27 mouse cellular contexts compared by ENCODE assay signal in the genomic region with DNA sequence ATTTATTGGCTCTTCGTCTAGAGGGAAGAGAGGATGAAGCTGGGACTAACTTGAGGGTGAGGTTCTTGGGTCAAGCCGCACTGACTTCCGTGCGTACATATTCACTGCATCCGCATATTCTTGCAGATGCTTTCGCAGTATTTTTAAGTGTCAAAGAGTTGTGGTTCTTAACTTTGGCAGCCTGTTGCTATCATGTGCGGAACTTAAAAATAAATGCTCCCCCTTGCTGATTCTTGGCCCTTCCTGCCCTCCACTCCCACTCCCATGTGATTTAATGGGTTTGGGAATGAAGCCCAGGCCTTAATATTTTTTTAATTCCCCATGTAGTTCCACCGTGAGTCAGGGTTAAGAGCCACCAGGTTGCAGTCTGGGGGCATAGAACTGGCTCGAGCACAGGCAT. TPM values are rescaled to one million over a fixed set of nuclear protein-coding genes. Genes with fewer than 3 reads are reported as not detected.
DNase-seq lines count a peak whose midpoint lies in the region; ATAC-seq and TF ChIP-seq lines count a peak whose summit lies in the region.
"Had no signal": no experiment of that assay in that cellular context is flagged by ENCODE, and none has a peak within 500 bp of the region (broad histone marks: within the 10 kb centered on the region; RNA-seq: fewer than 3 reads in every experiment).

No protein-coding gene starts in this region.

- no peak for TF ChIP-seq POLR2A in lung, adult 2 months (IDR thresholded peaks at IDR 0.05; ENCODE audit: borderline replicate concordance, extremely low read depth, low read depth, low read length)
- TF ChIP-seq POLR2A in embryonic fibroblast, embryonic 13.5 days (IDR thresholded peaks at IDR 0.05; ENCODE audit: low read depth, low read length): no peak

- no peak overlapping the region for H3K4me3 ChIP-seq in lung, embryonic 14.5 days (ENCODE audit: low read depth, low read length)
- H3K4me3 ChIP-seq in lung, adult 2 months (replicated peaks; ENCODE audit: extremely low read depth, low read depth, low read length): no peak overlapping the region
- no peak overlapping the region for H3K4me3 ChIP-seq in embryonic fibroblast, embryonic 13.5 days (ENCODE audit: insufficient read depth, low read length)
- no peak overlapping the region for H3K4me3 ChIP-seq in intestine, embryonic 16.5 days (ENCODE audit: low read length)
- H3K4me3 ChIP-seq: embryonic facial prominence, embryonic 13.5 days; forebrain, embryonic 10.5 days; heart, adult 2 months; limb, embryonic 15.5 days; midbrain, embryonic 10.5 days had no signal

- H3K4me1 ChIP-seq in lung, embryonic 14.5 days (ENCODE audit: insufficient read depth): no peaks in the 10 kb centered on the region
- H3K4me1 ChIP-seq in lung, adult 2 months (ENCODE audit: control insufficient read depth, insufficient read depth, low read length): peaks cover 4% of the 10 kb centered on the region; the same call in 1 of the 2 replicates
- H3K4me1 ChIP-seq in embryonic fibroblast, embryonic 13.5 days (ENCODE audit: control insufficient read depth, insufficient read depth, low read length): peaks cover 6% of the 10 kb centered on the region
- peaks cover 11% of the 10 kb centered on the region for H3K4me1 ChIP-seq in intestine, embryonic 16.5 days (ENCODE audit: control insufficient read depth, insufficient read depth, low read length)

- H3K36me3 ChIP-seq in lung, embryonic 14.5 days (ENCODE audit: insufficient read depth): no peaks in the 10 kb centered on the region; the same call in 1 of the 2 replicates
- peaks cover 3% of the 10 kb centered on the region; the same call in 1 of the 2 replicates for H3K36me3 ChIP-seq in intestine, embryonic 16.5 days (ENCODE audit: control insufficient read depth, insufficient read depth, low read length)
- H3K36me3 ChIP-seq: embryonic facial prominence, embryonic 13.5 days; limb, embryonic 15.5 days had no signal

- no peak for TF ChIP-seq CTCF in lung, embryonic 14.5 days (IDR thresholded peaks at IDR 0.05; ENCODE audit: low read depth)
- no peak for TF ChIP-seq CTCF in lung, adult 2 months (IDR thresholded peaks at IDR 0.05; ENCODE audit: insufficient read depth, low read length)
- TF ChIP-seq CTCF in embryonic fibroblast, embryonic 13.5 days (IDR thresholded peaks at IDR 0.05; ENCODE audit: borderline replicate concordance, insufficient read depth, low read length): no peak

- no peaks in the 10 kb centered on the region for H3K27me3 ChIP-seq in lung, embryonic 14.5 days (ENCODE audit: insufficient read depth, low read length)
- H3K27me3 ChIP-seq in intestine, embryonic 16.5 days (replicated peaks; ENCODE audit: control insufficient read depth, insufficient read depth, low read length): no peaks in the 10 kb centered on the region

- H3K9ac ChIP-seq in lung, embryonic 14.5 days: no peak overlapping the region
- H3K9ac ChIP-seq in intestine, embryonic 16.5 days (ENCODE audit: low read depth, low read length): no peak overlapping the region
- H3K9ac ChIP-seq: embryonic facial prominence, embryonic 13.5 days; hindbrain, embryonic 14.5 days; limb, embryonic 15.5 days; liver, embryonic 14.5 days had no signal

- DNase-seq in lung, embryonic 14.5 days: peak; percentile 21
- no peak for DNase-seq in lung, adult 2 months
- DNase-seq in kidney, adult 9 months: peak; percentile 55
- peak; percentile 58 for DNase-seq in kidney, postnatal 14 days
- DNase-seq in gastrocnemius, postnatal 4 days (ENCODE audit: low spot score in 2 of 2): no peak
- DNase-seq: adrenal gland, postnatal 25 days; cerebellum, adult 8-10 months; cerebellum, postnatal 36 days; embryo, embryonic 11 days; gastrocnemius, postnatal 14 days; heart, adult 2 months; heart, postnatal 4 days; left cerebral cortex, postnatal 4 days; right cerebral cortex, postnatal 25 days; thymus, postnatal 14 days had no signal

- H3K9me3 ChIP-seq in lung, embryonic 14.5 days (ENCODE audit: low read depth, low read length): no peaks in the 10 kb centered on the region
- no peaks in the 10 kb centered on the region for H3K9me3 ChIP-seq in intestine, embryonic 16.5 days (ENCODE audit: control insufficient read depth, low read length)
- H3K9me3 ChIP-seq: embryonic facial prominence, embryonic 13.5 days; forebrain, embryonic 10.5 days; limb, embryonic 15.5 days; midbrain, embryonic 10.5 days had no signal

- no peak for ATAC-seq in lung, embryonic 14.5 days (ENCODE audit: insufficient read depth)
- no peak for ATAC-seq in erythroblast, adult 5-6 weeks (replicated peaks; ENCODE audit: low FRiP score, poor library complexity, severe bottlenecking)
- no peak for ATAC-seq in intestine, embryonic 16.5 days
- ATAC-seq: forebrain, embryonic 16.5 days; lung, postnatal 0 days had no signal

- no peak overlapping the region for H3K4me2 ChIP-seq in lung, embryonic 14.5 days
- H3K4me2 ChIP-seq in intestine, embryonic 16.5 days (ENCODE audit: low read depth, low read length): no peak overlapping the region
- H3K4me2 ChIP-seq: embryonic facial prominence, embryonic 13.5 days; hindbrain, embryonic 14.5 days; limb, embryonic 15.5 days had no signal

- H3K27ac ChIP-seq in lung, embryonic 14.5 days (ENCODE audit: low read depth): no peak overlapping the region
- H3K27ac ChIP-seq in embryonic fibroblast, embryonic 13.5 days (ENCODE audit: insufficient read depth, low read length): peak overlapping the region; percentile 80
- H3K27ac ChIP-seq in intestine, embryonic 16.5 days (ENCODE audit: low read length): no peak overlapping the region
- H3K27ac ChIP-seq: embryonic facial prominence, embryonic 13.5 days; forebrain, embryonic 10.5 days; heart, adult 2 months; hindbrain, embryonic 14.5 days; limb, embryonic 15.5 days; liver, embryonic 14.5 days; midbrain, embryonic 10.5 days had no signal

- 77% methylated on average over 9 of the region's 9 CpGs for WGBS in lung, embryonic 14.5 days
- WGBS in lung, adult 2 months: 59% methylated on average over 9 of the region's 9 CpGs
- WGBS in intestine, embryonic 16.5 days: 78% methylated on average over 9 of the region's 9 CpGs

RNA-seq across cellular contexts. Expression of a gene that starts 4.7 kb away (rescaled TPM):
- 25.5 and 27.4 TPM in 2 replicates for polyA plus RNA-seq in lung, embryonic 14.5 days (2014; fragmentation: Nextera tagmentation; extraction: Ambion mirVana)
- 12.9 and 23.8 TPM in 2 replicates for polyA plus RNA-seq in lung, adult 2 months (2012; rRNA removed)
- 46.2 and 51.2 TPM in 2 replicates for polyA plus RNA-seq in embryonic fibroblast, embryonic 13.5 days (2011; ENCODE audit: insufficient read length, low read depth, missing spikeins)
- not detected in 2 replicates for total RNA-seq in erythroblast, adult 5-6 weeks (2015; ENCODE audit: low replicate concordance)
- not detected in 2 replicates for total RNA-seq in erythroblast, adult 5-6 weeks (2017; ENCODE audit: low replicate concordance)
- total RNA-seq in gastrocnemius, postnatal 4 days (2021): 1 to 10 TPM; 2.0 TPM
- 4.5 and 7.6 TPM in 2 replicates for polyA plus RNA-seq in intestine, embryonic 16.5 days (2015; fragmentation: Nextera tagmentation; extraction: Ambion mirVana)
- total RNA-seq: neutrophil, adult 5-6 weeks had no signal

Comparison
In these comparisons a context has a peak if more than half of its experiments do, and no peak if none do; other contexts are left out.
1. DNase-seq: peak in lung, embryonic 14.5 days (single experiment), kidney, adult 9 months (single experiment) and kidney, postnatal 14 days (single experiment); none in lung, adult 2 months (single experiment) and gastrocnemius, postnatal 4 days (0 of 2).